Mouse (Mus musculus) myocyte (in vitro differentiated cells): ENCODE measurements around the gene Traf3.

ENCODE experiments used
- CEBPB ChIP-seq: IDR thresholded peaks from 2 replicates; pipeline ENCODE4 v1.6.1; 2011; ENCODE audit warnings: mild to moderate bottlenecking, moderate library complexity; ENCODE audit not compliant: poor library complexity, insufficient read depth, severe bottlenecking
- MAX ChIP-seq: IDR thresholded peaks from one replicate; pipeline ENCODE4 v1.6.1; 2011; ENCODE audit warnings: low read depth, mild to moderate bottlenecking, control low read depth
- MYOD1 ChIP-seq, 3 experiments: IDR thresholded peaks; one replicate each; pipeline ENCODE4 v1.6.1; 2011; ENCODE audit warnings: control low read depth in 2 of 3, low read depth in 2 of 3, mild to moderate bottlenecking in 2 of 3, moderate library complexity in 1 of 3; ENCODE audit not compliant: insufficient read length in 2 of 3, control insufficient read depth in 1 of 3
- POLR2A ChIP-seq: IDR thresholded peaks from one replicate; pipeline ENCODE4 v1.6.1; 2011; ENCODE audit warnings: low read depth, mild to moderate bottlenecking, control low read depth, moderate library complexity; ENCODE audit not compliant: insufficient read length
- REST ChIP-seq: IDR thresholded peaks from one replicate; pipeline ENCODE4 v1.6.1; 2011; ENCODE audit warnings: mild to moderate bottlenecking, control low read depth, moderate library complexity; ENCODE audit not compliant: insufficient read depth, insufficient read length
- SRF ChIP-seq: IDR thresholded peaks from one replicate; pipeline ENCODE4 v1.6.1; 2011; ENCODE audit warnings: low read depth; ENCODE audit not compliant: control insufficient read depth, insufficient read length

GRCm38 (mm10) chr12:111267673-111268325 lies 101.6 kb downstream of the Traf3 start:
- no peak for TF ChIP-seq POLR2A
- no peak for TF ChIP-seq CEBPB
- TF ChIP-seq REST = no peak
- no peak for TF ChIP-seq MAX
- TF ChIP-seq MYOD1 (IDR thresholded peaks at IDR 0.05; ENCODE audit: control insufficient read depth in 1 of 3, insufficient read length in 2 of 3, low read depth in 2 of 3) = peak in 1 of 3 experiments; percentile 79
- no peak for TF ChIP-seq SRF
